Mouse (Mus musculus) embryonic fibroblast, embryonic 13.5 days (primary cell): Measurements from ENCODE around the gene Sema5b.

Source experiments
- CTCF ChIP-seq: IDR thresholded peaks from 2 replicates; pipeline ENCODE4 v1.5.1; 2011; ENCODE audit warnings: mild to moderate bottlenecking, control low read depth, low read length, moderate library complexity, borderline replicate concordance; ENCODE audit not compliant: insufficient read depth
- POLR2A ChIP-seq: IDR thresholded peaks from 2 replicates; pipeline ENCODE4 v1.6.1; 2011; ENCODE audit warnings: low read depth, mild to moderate bottlenecking, control low read depth, low read length, moderate library complexity

GRCm38 (mm10) chr16:35624877-35625276 lies 83.9 kb downstream of the Sema5b start:
- TF ChIP-seq POLR2A (no peak), CTCF (no peak)
